Mouse (Mus musculus) left cerebral cortex, adult 2 months (tissue): ENCODE results near the gene Tead2. TPM values are rescaled to one million over a fixed set of nuclear protein-coding genes. Genes with fewer than 3 reads are reported as not detected.
A peak's percentile ranks its signal among the peaks of the same experiment; 100 is the strongest.

Experiments
- DNase-seq, 2 experiments: peaks; one replicate each; pipeline ENCODE4 v3.0.0; 2021 to 2022; ENCODE audit warnings: low spot score in 2 of 2, mixed read lengths in 1 of 2; ENCODE audit errors: extremely low spot score in 1 of 2
- H3K27ac ChIP-seq: fragments of 200-600 bp; 2 replicates; pipeline ENCODE4 v1.8.1; 2022
- H3K4me3 ChIP-seq: fragments of 200-600 bp; 2 replicates; pipeline ENCODE4 v1.8.1; 2022
- CTCF ChIP-seq: fragments of 200-600 bp; IDR thresholded peaks from 2 replicates; pipeline ENCODE4 v1.8.1; 2022; ENCODE audit warnings: antibody characterized with exemption, mild to moderate bottlenecking, moderate library complexity
- intact Hi-C: fragments of 180-260 bp; cut with DNase I; formaldehyde crosslinking; loops from one replicate; pipeline ENCODE4 v1.15.1; 2025
- total RNA-seq, 2 experiments: library from RNA; stranded (reverse); gene quantifications; 2 replicates each; pipeline ENCODE4 v1.2.3; 2021

Gene Tead2
- total RNA-seq, 2 experiments from 2014 or later, result 3.9 to 4.1 TPM

DNA sequence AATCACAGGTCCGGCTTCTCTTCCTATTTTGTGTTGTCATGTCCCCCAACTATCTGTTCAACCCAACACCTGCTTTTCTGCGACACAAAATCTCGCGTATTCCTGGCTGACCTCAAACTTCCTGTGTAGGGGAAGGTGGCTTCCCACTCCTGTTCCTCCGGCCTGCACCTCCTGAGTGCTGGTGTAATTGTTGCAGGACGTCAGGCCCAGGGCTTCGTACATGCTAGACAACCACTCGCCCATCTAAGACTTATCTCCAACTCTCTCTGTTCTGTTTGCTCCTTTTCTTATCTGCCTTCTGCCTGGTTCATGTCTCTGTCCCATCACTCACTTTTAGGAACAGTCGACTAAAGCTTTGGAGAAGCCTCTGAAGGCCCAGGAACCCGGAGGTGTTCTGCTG is 4.5 kb upstream of the Tead2 start:
- Histone ChIP-seq H3K4me3 (peak overlapping the region; percentile 22), H3K27ac (no peak overlapping the region)
- TF ChIP-seq CTCF, result no peak
- no peak for DNase-seq
- intact Hi-C loops, result no loop called here

DNA sequence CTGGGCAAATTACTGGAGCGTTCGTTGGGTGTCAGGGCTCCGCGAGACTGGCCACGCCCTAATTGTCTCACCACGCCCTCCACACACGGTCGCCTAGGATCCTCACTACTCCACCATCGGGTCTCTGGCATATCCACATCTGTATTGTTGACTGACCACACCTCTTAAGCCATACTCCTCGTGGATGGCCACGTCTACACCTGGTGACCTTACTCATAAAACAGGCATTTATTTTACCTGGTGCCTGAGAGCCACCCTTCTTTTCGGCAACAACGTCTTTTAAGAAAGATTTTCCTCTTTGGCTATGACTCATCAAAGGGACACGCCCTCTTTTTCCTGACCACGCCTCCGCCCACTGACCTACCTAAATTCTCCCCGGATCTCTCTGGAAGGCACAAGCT is 3.7 kb upstream of the Tead2 start, which contains the start of gene Dkkl1:
Gene Dkkl1 (minus strand): TSS at position 297 of the 401 bp plus-strand sequence.
- no peak for DNase-seq
- Histone ChIP-seq H3K4me3 (peak within 1 kb of the TSS; percentile 22), H3K27ac (no peak within 1 kb of the TSS)
- TF ChIP-seq CTCF, result no peak
- intact Hi-C loops, result no loop called here

DNA sequence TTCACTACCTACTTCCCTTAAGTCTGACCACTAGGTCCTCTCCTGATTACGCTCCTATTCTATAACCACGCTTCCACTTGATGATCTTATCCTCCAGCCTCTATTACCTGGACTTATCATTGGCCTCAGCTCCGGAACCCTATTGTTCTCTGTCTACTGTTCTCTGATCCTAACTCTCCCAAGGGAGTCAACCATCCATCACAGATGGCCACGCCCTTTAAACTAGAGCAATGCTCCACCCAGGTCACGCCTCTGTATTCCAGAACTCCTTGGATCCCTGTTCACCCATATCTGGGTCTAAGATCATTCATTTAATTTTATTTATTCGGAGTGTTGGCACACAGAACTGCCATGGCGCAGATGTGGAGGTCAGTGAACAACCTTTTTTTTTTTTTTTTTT is 3.2 kb upstream of the Tead2 start:
- no peak for DNase-seq
- Histone ChIP-seq H3K27ac (no peak overlapping the region), H3K4me3 (no peak overlapping the region)
- TF ChIP-seq CTCF, result no peak
- intact Hi-C loops, result no loop called here

DNA sequence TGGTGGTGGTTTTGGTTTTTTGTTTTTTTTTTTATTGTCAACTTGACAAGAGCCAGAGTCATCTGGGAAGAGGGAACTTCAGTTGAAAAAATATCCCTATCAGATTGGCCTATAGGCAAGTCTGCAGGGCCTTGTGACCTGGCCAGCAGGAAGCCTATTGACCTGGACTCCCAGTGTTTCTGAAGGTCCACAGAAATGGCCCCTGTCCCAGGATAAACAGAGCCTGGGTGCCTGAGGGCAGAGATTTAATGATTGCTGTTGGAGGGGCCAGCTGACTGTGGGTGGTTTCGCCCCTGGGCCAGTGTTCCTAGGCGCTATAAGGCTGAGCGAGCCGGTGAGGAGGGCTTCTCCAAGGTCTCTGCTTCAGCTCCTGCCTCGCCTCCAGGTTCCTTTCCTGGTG is 1.8 kb upstream of the Tead2 start:
- H3K27ac ChIP-seq, result no peak overlapping the region
- intact Hi-C loops, result no loop called here

DNA sequence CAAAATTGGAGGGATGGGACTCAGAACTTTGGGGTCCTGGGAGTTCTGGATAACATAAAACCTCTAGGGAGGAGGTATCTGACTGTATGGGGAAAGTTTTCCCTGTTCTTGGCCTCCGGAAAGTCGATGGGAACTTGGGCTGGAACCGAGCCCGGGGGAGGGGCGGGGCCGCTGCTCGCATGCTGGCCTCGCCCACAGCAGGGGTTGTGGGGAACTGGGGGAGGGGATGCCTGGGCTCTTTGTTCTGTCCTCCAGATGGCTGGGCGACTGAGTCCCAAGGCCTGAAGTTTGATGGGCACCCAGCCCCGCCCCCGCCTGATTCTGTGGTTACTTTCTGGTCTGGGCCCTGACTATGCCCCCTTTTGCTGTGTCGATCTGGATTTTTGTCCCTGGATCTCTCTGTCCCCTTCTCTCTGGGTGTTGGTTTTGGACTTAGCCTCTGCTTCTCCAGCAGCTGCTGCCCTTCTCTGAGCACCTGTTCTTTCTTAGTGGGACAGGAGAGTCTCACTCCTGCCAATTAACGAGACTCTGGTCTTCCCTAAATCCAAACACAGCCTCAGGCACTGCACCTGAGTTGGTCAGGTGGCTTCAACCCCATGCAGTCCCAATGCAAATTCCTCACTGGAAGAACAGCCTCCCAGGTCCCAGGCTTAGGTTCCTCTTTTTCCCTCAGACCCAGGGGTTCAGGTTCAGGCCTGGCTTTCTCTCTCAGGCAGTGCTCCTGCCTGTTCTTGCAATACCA is 1.1 kb downstream of the Tead2 start:
- no peak for TF ChIP-seq CTCF
- no peak for DNase-seq
- Histone ChIP-seq H3K4me3 (peak overlapping the region; percentile 44), H3K27ac (no peak overlapping the region)
- intact Hi-C loops, result no loop called here

More for the DNA sequence above, 1.8 kb upstream of the Tead2 start:
- no peak for DNase-seq
- no peak overlapping the region for H3K4me3 ChIP-seq
- TF ChIP-seq CTCF, result no peak

DNA sequence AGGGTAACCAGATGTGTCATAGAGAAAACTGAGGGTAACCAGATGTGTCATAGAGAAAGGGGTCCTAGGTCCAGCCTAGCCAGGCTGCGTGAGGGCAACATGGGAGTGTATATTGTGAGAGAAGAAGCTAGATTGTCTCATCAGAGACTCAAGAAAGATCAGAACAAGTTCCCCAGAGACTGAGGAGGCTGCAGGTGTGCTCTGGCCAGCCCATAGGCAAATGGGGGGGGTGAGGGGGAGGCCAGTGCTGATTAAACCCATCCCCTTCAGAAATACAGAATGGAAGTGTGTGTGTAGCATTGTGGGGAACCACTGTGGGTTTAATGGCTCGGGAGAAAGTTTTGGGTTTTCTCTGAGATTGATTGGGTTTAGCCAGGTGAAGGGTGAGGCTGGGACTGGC is 6.1 kb downstream of the Tead2 start:
- no peak for DNase-seq
- no peak for TF ChIP-seq CTCF
- intact Hi-C loops, result no loop called here

DNA sequence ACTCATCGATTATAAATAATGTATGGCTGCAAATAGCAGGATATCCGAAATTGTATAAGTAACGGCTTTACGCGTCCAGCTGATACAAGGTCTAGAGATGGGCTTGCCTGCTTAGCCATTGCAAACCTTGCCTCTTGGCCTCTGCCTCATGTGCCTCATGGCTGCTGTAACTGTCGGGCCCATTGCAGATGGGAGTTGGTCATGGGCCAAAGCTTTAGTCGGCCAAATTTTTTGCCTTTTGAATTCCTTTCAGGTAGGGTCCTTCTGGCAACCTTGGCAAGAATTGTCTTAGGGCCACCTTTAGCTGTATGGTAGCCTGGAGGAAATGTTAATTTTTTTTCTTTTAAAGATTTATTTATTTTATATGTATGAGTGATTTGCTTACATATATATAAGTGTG is 9.3 kb downstream of the Tead2 start:
- H3K4me3 ChIP-seq, result no peak overlapping the region
- TF ChIP-seq CTCF, result no peak
- intact Hi-C loops, result no loop called here
- no peak for DNase-seq
- no peak overlapping the region for H3K27ac ChIP-seq

More for the DNA sequence above, 6.1 kb downstream of the Tead2 start:
- Histone ChIP-seq H3K27ac (no peak overlapping the region), H3K4me3 (no peak overlapping the region)

DNA sequence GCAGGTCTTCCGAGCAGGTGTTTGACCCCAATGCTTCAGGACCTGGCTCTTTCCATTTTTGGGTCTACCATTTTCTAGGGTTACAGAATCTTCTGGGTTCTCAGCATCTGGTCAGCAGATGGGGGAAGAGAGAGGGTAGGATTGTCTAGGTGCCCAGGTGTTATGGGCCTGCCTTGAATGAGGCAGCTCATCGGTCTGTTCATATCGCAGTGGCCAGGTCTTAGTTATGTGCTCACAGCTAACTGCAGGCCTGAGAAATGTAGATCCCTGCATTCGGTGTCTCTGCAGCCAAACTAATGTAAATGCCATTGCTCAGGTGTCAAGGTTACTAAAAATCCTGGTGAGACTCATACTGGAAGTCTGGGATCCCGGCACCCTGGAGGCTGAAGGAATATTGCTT is 10.9 kb downstream of the Tead2 start:
- no peak for DNase-seq
- Histone ChIP-seq H3K27ac (no peak overlapping the region), H3K4me3 (no peak overlapping the region)
- intact Hi-C loops, result no loop called here
- no peak for TF ChIP-seq CTCF

DNA sequence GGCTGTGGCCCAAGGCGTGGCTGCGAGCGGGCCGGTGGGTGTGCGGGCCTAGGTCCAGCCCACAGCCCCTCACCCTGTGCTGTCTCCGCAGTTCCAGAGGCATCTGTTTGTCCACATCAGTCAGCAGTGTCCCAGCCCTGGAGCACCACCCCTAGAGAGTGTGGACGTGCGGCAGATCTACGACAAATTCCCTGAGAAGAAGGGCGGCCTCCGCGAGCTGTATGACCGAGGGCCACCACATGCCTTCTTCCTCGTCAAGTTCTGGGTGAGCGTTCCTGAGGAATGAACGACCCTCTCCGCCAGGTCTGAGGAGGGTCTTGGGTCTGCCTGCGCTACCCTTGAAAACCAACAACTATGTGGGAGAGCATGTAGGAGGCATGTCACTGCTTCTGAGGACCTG is 13.0 kb downstream of the Tead2 start:
- Histone ChIP-seq H3K27ac (no peak overlapping the region), H3K4me3 (no peak overlapping the region)
- intact Hi-C loops, result no loop called here
- TF ChIP-seq CTCF, result no peak
- no peak for DNase-seq

DNA sequence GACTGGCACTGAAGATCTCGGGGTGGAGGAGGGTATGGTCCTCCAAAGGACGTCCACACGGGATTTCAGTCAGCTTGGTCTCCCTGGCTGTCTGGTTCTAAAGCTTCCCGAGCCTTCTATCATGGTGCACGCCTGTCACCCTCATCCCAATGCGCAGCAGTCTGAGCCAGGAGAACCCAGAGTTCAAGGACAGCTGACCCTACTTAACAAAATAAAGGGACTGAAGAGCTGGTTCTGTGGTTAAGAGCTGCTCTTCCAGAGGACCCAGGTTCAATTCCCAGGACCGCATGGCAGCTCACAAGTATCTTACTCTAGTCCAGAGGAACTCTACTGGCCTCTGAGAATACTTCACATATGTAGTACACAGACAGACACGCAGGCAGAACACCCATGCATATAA is 13.5 kb downstream of the Tead2 start:
- Histone ChIP-seq H3K27ac (no peak overlapping the region), H3K4me3 (no peak overlapping the region)
- intact Hi-C loops, result no loop called here
- no peak for TF ChIP-seq CTCF
- no peak for DNase-seq

DNA sequence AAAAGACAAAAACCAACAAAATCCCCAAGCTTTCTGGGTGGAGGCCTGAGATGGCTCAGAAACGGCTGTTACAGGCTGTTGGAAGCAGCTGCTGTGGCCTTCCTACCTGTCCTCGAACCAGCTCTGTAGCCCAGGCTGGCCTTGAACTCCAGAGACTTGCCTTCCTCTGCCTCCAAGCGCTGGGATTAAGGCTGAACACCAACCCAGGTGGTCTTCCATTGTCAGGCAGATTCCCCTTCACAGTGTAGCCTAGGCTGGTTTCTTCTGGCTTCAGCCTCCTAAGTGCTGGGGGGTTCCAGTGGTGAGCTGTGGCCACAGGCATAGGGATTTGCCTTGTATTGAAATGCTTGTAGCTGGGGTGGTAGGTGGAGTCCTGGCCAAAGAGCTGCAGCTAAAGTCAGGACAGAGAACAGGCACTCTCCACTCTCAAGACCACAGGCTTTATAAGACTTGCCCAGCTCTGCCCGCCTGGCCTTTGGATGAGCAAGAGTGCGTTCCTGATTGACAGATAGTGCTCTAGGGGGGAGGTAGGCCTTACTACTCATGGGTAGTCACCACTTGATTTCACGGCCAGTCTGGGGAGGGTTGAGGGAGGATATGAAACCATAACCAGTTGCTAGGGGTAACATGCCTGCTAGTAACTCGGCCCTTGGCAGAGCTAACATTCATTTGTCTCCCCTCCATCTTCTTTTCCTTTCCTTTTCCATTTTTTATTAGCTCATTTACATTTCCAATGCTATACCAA is 14.1 kb downstream of the Tead2 start:
- TF ChIP-seq CTCF, result no peak
- no peak overlapping the region for H3K4me3 ChIP-seq
- intact Hi-C loops, result no loop called here
- no peak for DNase-seq
- no peak overlapping the region for H3K27ac ChIP-seq

DNA sequence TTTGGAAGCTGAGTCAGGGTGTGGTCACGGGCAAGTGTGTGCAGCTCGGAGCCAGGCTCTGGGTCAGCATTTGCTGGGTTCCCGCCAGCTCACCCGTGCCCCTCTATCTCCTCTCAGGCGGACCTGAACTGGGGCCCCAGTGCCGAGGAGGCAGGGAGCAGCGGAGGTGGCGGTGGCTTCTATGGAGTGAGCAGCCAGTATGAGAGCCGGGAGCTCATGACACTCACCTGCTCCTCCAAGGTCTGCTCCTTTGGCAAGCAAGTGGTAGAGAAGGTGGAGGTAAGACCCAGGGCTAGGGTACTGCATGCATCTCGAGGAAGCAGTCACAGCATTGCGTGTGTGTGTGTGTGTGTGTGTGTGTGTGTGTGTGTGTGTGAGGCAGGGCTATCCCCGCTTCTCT is 15.6 kb downstream of the Tead2 start:
- no peak for DNase-seq
- TF ChIP-seq CTCF, result no peak
- intact Hi-C loops, result no loop called here

More for the DNA sequence above, 15.6 kb downstream of the Tead2 start:
- H3K27ac ChIP-seq, result no peak overlapping the region
- H3K4me3 ChIP-seq, result no peak overlapping the region
